Mouse (Mus musculus): Measurements from ENCODE around the gene Guca1b.

DNA sequence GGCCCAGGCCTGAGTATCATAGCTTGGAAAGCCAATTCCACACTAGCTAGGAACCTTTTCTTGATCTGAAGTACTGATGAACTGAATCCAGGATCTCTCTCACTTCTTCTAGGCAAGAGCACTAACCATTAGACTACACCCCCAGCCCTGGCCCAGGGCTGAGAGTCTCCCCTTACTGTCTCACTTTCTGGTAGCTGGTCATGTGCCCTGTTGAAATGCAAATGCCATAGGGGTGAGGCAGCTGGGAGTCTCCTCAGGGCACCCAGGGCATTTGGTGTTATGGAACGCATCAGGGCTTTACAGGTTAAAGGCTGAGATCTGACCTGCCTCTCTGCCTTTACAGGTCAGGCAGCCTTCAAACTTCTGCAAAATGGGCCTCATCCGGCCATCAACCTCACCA, 35.0 kb downstream of the Guca1b start:
- no peak for TF ChIP-seq CTCF (IDR thresholded peaks at IDR 0.05; ENCODE audit: low read depth)
- TF ChIP-seq EP300 (IDR thresholded peaks at IDR 0.05; ENCODE audit: low read depth), result no peak

All from heart, postnatal 0 days (tissue).